Mouse (Mus musculus): ENCODE data around the gene Cars2. TPM values are rescaled to one million over a fixed set of nuclear protein-coding genes. Genes with fewer than 3 reads are reported as not detected.
"Not testable (repeated sequence)": the region's sequence is repeated elsewhere in the genome, so short reads cannot be mapped to it uniquely, and the experiment has no call there.

The Cars2 gene
- polyA plus RNA-seq, 1 experiment from 2014 or later = 29.9 TPM

GRCm38 (mm10) chr8:11497017-11497990 is 53.3 kb downstream of the Cars2 start, which contains the start of gene Naxd:
Gene Naxd (plus strand): TSS chr8:11497506.
- peaks cover 2% of the 10 kb centered on the region; the same call in 1 of the 2 replicates for H3K36me3 ChIP-seq (ENCODE audit: control insufficient read depth, insufficient read depth, low read length)
- H3K4me2 ChIP-seq (ENCODE audit: low read length) = peak within 1 kb of the TSS; percentile 65
- peak within 1 kb of the TSS; percentile 65 for H3K27ac ChIP-seq (ENCODE audit: low read depth)
- ATAC-seq (replicated peaks; ENCODE audit: low FRiP score, low TSS enrichment, low read depth) (peak; percentile 96), DNase-seq (ENCODE audit: low spot score) (peak; percentile 92)
- no peaks in the 10 kb centered on the region for H3K27me3 ChIP-seq (replicated peaks; ENCODE audit: control insufficient read depth, insufficient read depth, low read length)
- peaks cover 10% of the 10 kb centered on the region for H3K4me1 ChIP-seq (replicated peaks; ENCODE audit: control insufficient read depth, insufficient read depth, low read length)
- H3K9me3 ChIP-seq (ENCODE audit: control insufficient read depth, low read length) = no peaks in the 10 kb centered on the region
- WGBS = 3% methylated on average over 71 of the region's 73 CpGs
- H3K4me3 ChIP-seq (ENCODE audit: low read depth, low read length) = peak within 1 kb of the TSS; percentile 95
- peak within 1 kb of the TSS; percentile 84 for H3K9ac ChIP-seq (ENCODE audit: low read length)

DNA sequence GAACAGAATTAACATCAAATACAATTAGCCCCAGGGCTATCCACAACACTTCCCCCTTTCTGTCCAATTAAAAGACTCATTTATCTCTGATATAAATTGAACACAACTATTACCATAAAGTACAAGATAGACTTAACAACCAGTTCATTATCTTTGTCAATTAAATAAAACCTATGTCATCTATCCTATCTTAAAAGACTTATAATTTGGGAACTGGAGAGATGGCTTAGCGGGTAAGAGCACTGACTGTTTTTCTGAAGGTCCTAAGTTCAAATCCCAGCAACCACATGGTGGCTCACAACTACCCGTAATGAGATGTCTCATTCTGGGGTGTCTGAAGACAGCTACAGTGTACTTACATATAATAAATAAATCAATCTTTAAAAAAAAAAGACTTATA is 58.2 kb downstream of the Cars2 start:
- not testable (repeated sequence) for DNase-seq (ENCODE audit: low spot score); H3K27ac ChIP-seq (ENCODE audit: low read depth); H3K4me1 ChIP-seq (replicated peaks; ENCODE audit: control insufficient read depth, insufficient read depth, low read length); H3K9me3 ChIP-seq (ENCODE audit: control insufficient read depth, low read length); H3K36me3 ChIP-seq (ENCODE audit: control insufficient read depth, insufficient read depth, low read length); ATAC-seq (replicated peaks; ENCODE audit: low FRiP score, low TSS enrichment, low read depth); H3K4me3 ChIP-seq (ENCODE audit: low read depth, low read length); H3K9ac ChIP-seq (ENCODE audit: low read length); H3K27me3 ChIP-seq (replicated peaks; ENCODE audit: control insufficient read depth, insufficient read depth, low read length); H3K4me2 ChIP-seq (ENCODE audit: low read length)
- WGBS = 87% methylated on average over 2 of the region's 2 CpGs

- no peak overlapping the region for H3K4me2 ChIP-seq (ENCODE audit: low read length)
- ATAC-seq (replicated peaks; ENCODE audit: low FRiP score, low TSS enrichment, low read depth) (no peak), DNase-seq (ENCODE audit: low spot score) (no peak)
- 0 out of 2 replicates have a peak, but pooled peaks cover 4% of the 10 kb centered on the region for H3K27me3 ChIP-seq (replicated peaks; ENCODE audit: control insufficient read depth, insufficient read depth, low read length)
- H3K9ac ChIP-seq (ENCODE audit: low read length) = no peak overlapping the region
- no peak overlapping the region for H3K4me3 ChIP-seq (ENCODE audit: low read depth, low read length)
- 74% methylated on average over 4 of the region's 4 CpGs for WGBS
- no peaks in the 10 kb centered on the region for H3K36me3 ChIP-seq (ENCODE audit: control insufficient read depth, insufficient read depth, low read length)
- no peak overlapping the region for H3K27ac ChIP-seq (ENCODE audit: low read depth)
- no peaks in the 10 kb centered on the region for H3K4me1 ChIP-seq (replicated peaks; ENCODE audit: control insufficient read depth, insufficient read depth, low read length)
- no peaks in the 10 kb centered on the region for H3K9me3 ChIP-seq (ENCODE audit: control insufficient read depth, low read length)
Observed at GRCm38 (mm10) chr8:11487229-11487628, 63.4 kb downstream of the Cars2 start.

GRCm38 (mm10) chr8:11486142-11486541 is 64.4 kb downstream of the Cars2 start:
- Histone ChIP-seq H3K9me3 (ENCODE audit: control insufficient read depth, low read length) (no peaks in the 10 kb centered on the region), H3K27ac (ENCODE audit: low read depth) (no peak overlapping the region), H3K4me1 (replicated peaks; ENCODE audit: control insufficient read depth, insufficient read depth, low read length) (no peaks in the 10 kb centered on the region), H3K9ac (ENCODE audit: low read length) (no peak overlapping the region), H3K27me3 (replicated peaks; ENCODE audit: control insufficient read depth, insufficient read depth, low read length) (0 out of 2 replicates have a peak, but pooled peaks cover 4% of the 10 kb centered on the region), H3K36me3 (ENCODE audit: control insufficient read depth, insufficient read depth, low read length) (no peaks in the 10 kb centered on the region), H3K4me2 (ENCODE audit: low read length) (no peak overlapping the region), H3K4me3 (ENCODE audit: low read depth, low read length) (no peak overlapping the region)
- WGBS = 20% methylated on average over 7 of the region's 7 CpGs
- ATAC-seq (replicated peaks; ENCODE audit: low FRiP score, low TSS enrichment, low read depth) (no peak), DNase-seq (ENCODE audit: low spot score) (peak; percentile 90)

- ATAC-seq (replicated peaks; ENCODE audit: low FRiP score, low TSS enrichment, low read depth) (no peak), DNase-seq (ENCODE audit: low spot score) (no peak)
- WGBS = 58% methylated on average over 3 of the region's 3 CpGs
- Histone ChIP-seq H3K36me3 (ENCODE audit: control insufficient read depth, insufficient read depth, low read length) (no peaks in the 10 kb centered on the region), H3K9me3 (ENCODE audit: control insufficient read depth, low read length) (no peaks in the 10 kb centered on the region), H3K4me3 (ENCODE audit: low read depth, low read length) (no peak overlapping the region), H3K4me2 (ENCODE audit: low read length) (no peak overlapping the region), H3K27ac (ENCODE audit: low read depth) (no peak overlapping the region), H3K4me1 (replicated peaks; ENCODE audit: control insufficient read depth, insufficient read depth, low read length) (peaks cover 5% of the 10 kb centered on the region; the same call in 1 of the 2 replicates), H3K9ac (ENCODE audit: low read length) (no peak overlapping the region), H3K27me3 (replicated peaks; ENCODE audit: control insufficient read depth, insufficient read depth, low read length) (peaks cover 20% of the 10 kb centered on the region)
Observed at GRCm38 (mm10) chr8:11482537-11482936, 68.0 kb downstream of the Cars2 start.

DNA sequence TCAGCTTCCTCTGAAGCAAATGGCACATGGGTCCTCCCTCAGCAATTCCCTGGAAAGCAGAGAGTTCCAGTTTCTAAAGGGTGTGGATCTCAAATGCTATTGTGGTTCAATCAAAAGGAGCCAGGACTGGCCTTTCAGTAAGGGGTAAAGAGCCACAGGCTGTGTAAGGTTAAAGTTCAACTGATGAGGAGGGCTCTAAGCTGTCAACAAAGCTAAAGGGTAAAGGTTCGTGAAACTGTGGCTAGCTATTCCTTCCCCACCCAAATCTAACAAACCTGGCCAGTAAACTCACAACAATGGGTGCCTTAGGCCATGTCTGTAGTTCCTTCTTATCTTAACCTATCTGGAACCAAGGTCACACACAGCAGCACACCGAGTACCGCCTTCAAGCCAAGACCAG is 68.7 kb downstream of the Cars2 start:
- DNase-seq (ENCODE audit: low spot score) (no peak), ATAC-seq (replicated peaks; ENCODE audit: low FRiP score, low TSS enrichment, low read depth) (no peak)
- Histone ChIP-seq H3K4me2 (ENCODE audit: low read length) (no peak overlapping the region), H3K36me3 (ENCODE audit: control insufficient read depth, insufficient read depth, low read length) (no peaks in the 10 kb centered on the region), H3K9me3 (ENCODE audit: control insufficient read depth, low read length) (no peaks in the 10 kb centered on the region), H3K27ac (ENCODE audit: low read depth) (no peak overlapping the region), H3K4me3 (ENCODE audit: low read depth, low read length) (no peak overlapping the region), H3K4me1 (replicated peaks; ENCODE audit: control insufficient read depth, insufficient read depth, low read length) (peaks cover 10% of the 10 kb centered on the region), H3K27me3 (replicated peaks; ENCODE audit: control insufficient read depth, insufficient read depth, low read length) (peaks cover 25% of the 10 kb centered on the region), H3K9ac (ENCODE audit: low read length) (no peak overlapping the region)
- WGBS = 74% methylated on average over 3 of the region's 3 CpGs

DNA sequence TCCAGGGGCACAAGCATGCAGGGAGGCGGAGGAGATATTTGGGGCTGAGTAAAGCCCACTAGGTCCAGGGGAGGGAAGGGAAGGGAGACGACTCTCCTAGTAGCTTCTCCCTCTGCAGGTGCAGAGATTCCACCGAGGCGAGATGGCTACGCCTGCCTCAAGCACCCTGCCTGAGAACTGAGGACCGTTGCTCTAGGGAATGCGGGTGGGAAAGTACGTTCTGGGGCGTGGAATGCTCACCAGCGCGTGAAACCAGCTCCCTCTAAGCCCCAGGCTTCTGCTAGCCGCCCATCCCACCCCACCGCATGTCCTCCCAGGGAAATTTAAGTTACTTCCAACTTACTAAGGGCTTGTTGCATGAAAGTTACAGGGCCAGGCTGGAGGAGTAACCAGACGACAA is 71.0 kb downstream of the Cars2 start:
- Histone ChIP-seq H3K9me3 (ENCODE audit: control insufficient read depth, low read length) (no peaks in the 10 kb centered on the region), H3K9ac (ENCODE audit: low read length) (no peak overlapping the region), H3K27me3 (replicated peaks; ENCODE audit: control insufficient read depth, insufficient read depth, low read length) (peaks cover 41% of the 10 kb centered on the region), H3K4me2 (ENCODE audit: low read length) (no peak overlapping the region), H3K27ac (ENCODE audit: low read depth) (no peak overlapping the region), H3K4me1 (replicated peaks; ENCODE audit: control insufficient read depth, insufficient read depth, low read length) (peaks cover 21% of the 10 kb centered on the region), H3K4me3 (ENCODE audit: low read depth, low read length) (no peak overlapping the region), H3K36me3 (ENCODE audit: control insufficient read depth, insufficient read depth, low read length) (no peaks in the 10 kb centered on the region)
- no peak for DNase-seq (ENCODE audit: low spot score)
- no peak for ATAC-seq (replicated peaks; ENCODE audit: low FRiP score, low TSS enrichment, low read depth)
- 14% methylated on average over 14 of the region's 14 CpGs for WGBS

- H3K9ac ChIP-seq (ENCODE audit: low read length) = no peak overlapping the region
- peaks cover 41% of the 10 kb centered on the region for H3K27me3 ChIP-seq (replicated peaks; ENCODE audit: control insufficient read depth, insufficient read depth, low read length)
- no peaks in the 10 kb centered on the region for H3K36me3 ChIP-seq (ENCODE audit: control insufficient read depth, insufficient read depth, low read length)
- H3K4me1 ChIP-seq (replicated peaks; ENCODE audit: control insufficient read depth, insufficient read depth, low read length) = peaks cover 21% of the 10 kb centered on the region
- 6% methylated on average over 23 of the region's 23 CpGs for WGBS
- DNase-seq (ENCODE audit: low spot score) (peak; percentile 67), ATAC-seq (replicated peaks; ENCODE audit: low FRiP score, low TSS enrichment, low read depth) (0 out of 2 replicates have a peak, but pooled peaks have one; percentile 13)
- H3K27ac ChIP-seq (ENCODE audit: low read depth) = no peak overlapping the region
- peak overlapping the region; percentile 88 for H3K4me2 ChIP-seq (ENCODE audit: low read length)
- H3K9me3 ChIP-seq (ENCODE audit: control insufficient read depth, low read length) = no peaks in the 10 kb centered on the region
- H3K4me3 ChIP-seq (ENCODE audit: low read depth, low read length) = peak overlapping the region; percentile 61
Observed at GRCm38 (mm10) chr8:11478807-11479527, 71.6 kb downstream of the Cars2 start.

All from intestine, embryonic 14.5 days (tissue).